Mouse (Mus musculus): ENCODE measurements at regions not wholly inside any gene's neighbourhood (a gene's known extent, or its start where the extent isn't known, plus 50 kb on each side); places are given as distances from the start of the nearest gene placed in this dataset.

DNA sequence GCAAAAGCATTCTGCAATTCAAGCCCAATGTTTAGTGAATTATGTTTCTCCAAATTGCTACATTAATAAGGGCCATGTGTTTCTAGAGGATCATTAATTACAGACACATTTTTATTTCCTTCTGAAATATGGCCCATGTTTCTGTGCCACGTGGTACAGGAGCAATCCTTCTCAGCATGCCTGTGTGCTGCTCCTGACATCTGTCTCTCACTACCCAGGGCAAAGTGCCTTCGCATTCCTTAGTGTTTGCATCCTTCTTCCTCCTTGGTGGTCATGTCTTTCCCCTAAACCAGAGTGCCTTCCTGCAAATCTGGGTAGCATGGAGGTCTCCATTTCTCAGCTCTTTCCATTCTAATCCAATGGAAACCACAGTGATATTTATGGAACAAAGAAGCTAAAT lies 832.7 kb upstream of the Fam160b2 start:
- DNase-seq (ENCODE audit: low spot score, missing footprints) = no peak
- WGBS = 63% methylated on average over 2 of the region's 2 CpGs

More for the DNA sequence above, 832.7 kb upstream of the Fam160b2 start:
- Histone ChIP-seq H3K9me3 (ENCODE audit: control insufficient read depth, low read length) (no peaks in the 10 kb centered on the region), H3K4me2 (no peak overlapping the region), H3K36me3 (ENCODE audit: control insufficient read depth, insufficient read depth, low read length) (no peaks in the 10 kb centered on the region), H3K9ac (ENCODE audit: low read length) (no peak overlapping the region), H3K27ac (ENCODE audit: low read depth, low read length) (no peak overlapping the region), H3K27me3 (ENCODE audit: control insufficient read depth, insufficient read depth, low read length) (no peaks in the 10 kb centered on the region), H3K4me3 (ENCODE audit: low read depth, low read length) (no peak overlapping the region), H3K4me1 (ENCODE audit: control insufficient read depth, insufficient read depth, low read length) (no peaks in the 10 kb centered on the region)
- ATAC-seq (ENCODE audit: low FRiP score) = no peak
